ENCODE assay signal across 18 mouse cellular contexts in the genomic region with DNA sequence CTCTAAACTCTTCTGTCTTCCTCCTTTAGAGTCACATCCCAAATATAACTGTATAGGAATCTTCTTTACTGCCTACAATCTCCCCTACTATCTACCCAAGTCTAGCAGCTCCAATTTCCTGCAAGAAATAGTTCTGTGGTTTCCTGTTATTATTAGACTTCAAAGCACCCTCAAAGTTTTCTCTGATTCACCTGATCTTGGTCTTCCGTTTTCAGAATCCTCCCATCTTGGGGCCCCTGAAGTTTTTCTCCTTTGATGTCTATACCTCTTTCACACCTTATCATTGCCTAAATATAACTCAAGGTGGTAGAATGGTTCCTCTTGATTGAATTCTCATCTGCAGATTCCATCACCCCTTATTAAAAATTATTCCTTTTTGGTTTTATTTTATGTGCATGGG.
"Had no signal": no experiment of that assay in that cellular context is flagged by ENCODE, and none has a peak within 500 bp of the region (broad histone marks: within the 10 kb centered on the region; RNA-seq: fewer than 3 reads in every experiment).

No protein-coding gene starts in this region.

- H3K4me1 ChIP-seq: megakaryocyte, embryonic 14.5 days; midbrain, embryonic 15.5 days had no signal

- H3K4me2 ChIP-seq: lung, embryonic 14.5 days; midbrain, embryonic 11.5 days; midbrain, embryonic 13.5 days; midbrain, embryonic 15.5 days; neural tube, embryonic 13.5 days; neural tube, embryonic 15.5 days had no signal

- H3K27ac ChIP-seq: midbrain, embryonic 13.5 days; midbrain, embryonic 15.5 days; neural tube, embryonic 15.5 days had no signal

- ATAC-seq: midbrain, embryonic 13.5 days; midbrain, embryonic 15.5 days had no signal

- H3K9me3 ChIP-seq: midbrain, embryonic 13.5 days; midbrain, embryonic 15.5 days; neural tube, embryonic 13.5 days; neural tube, embryonic 15.5 days had no signal

- H3K4me3 ChIP-seq: megakaryocyte, embryonic 14.5 days; midbrain, embryonic 13.5 days; midbrain, embryonic 15.5 days; neural tube, embryonic 13.5 days; neural tube, embryonic 15.5 days had no signal

- H3K9ac ChIP-seq: lung, embryonic 14.5 days; midbrain, embryonic 13.5 days; midbrain, embryonic 15.5 days; neural tube, embryonic 13.5 days; neural tube, embryonic 15.5 days had no signal

- H3K36me3 ChIP-seq: midbrain, embryonic 13.5 days; midbrain, embryonic 15.5 days; neural tube, embryonic 13.5 days; neural tube, embryonic 15.5 days had no signal

- DNase-seq: lung, adult 18-20 months; lung, embryonic 14.5 days; lung, postnatal 10 days; lung, postnatal 4 days; retina, postnatal 1 day; right cerebral cortex, adult 18-20 months; right cerebral cortex, postnatal 25 days; right cerebral cortex, postnatal 4 days; spleen, adult 18-20 months; thymus, adult 18-20 months; thymus, postnatal 14 days; thymus, postnatal 36 days had no signal

- H3K27me3 ChIP-seq: megakaryocyte, embryonic 14.5 days; midbrain, embryonic 13.5 days; midbrain, embryonic 15.5 days; neural tube, embryonic 13.5 days; neural tube, embryonic 15.5 days had no signal
